Mouse (Mus musculus) frontal cortex, postnatal 14 days (tissue): ENCODE results near the gene Klhdc2.

Source experiments
- DNase-seq, 2 experiments: peaks; one replicate each; pipeline ENCODE4 v3.0.0; 2022; ENCODE audit warnings: low spot score in 2 of 2

Gene Klhdc2

DNA sequence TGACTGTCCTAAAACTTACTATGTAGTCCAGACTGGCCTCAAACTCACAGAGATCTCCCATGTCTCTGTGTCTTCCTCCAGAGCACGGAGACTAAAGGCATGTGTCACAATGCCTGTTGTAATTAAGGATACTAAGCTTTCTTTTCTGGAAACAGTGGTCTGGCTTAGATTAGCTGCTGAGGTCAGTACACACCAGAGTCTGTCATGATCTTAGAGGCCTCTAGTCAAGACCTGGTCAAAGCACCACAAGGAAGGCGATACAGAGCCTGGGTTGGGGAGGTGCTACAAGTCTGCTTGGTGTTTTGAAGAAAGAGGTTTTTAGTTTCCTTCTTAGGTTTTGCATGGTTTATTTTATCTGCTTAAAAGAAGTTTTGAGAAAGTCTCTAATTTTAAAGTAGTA is 3.9 kb downstream of the Klhdc2 start:
- no peak for DNase-seq

DNA sequence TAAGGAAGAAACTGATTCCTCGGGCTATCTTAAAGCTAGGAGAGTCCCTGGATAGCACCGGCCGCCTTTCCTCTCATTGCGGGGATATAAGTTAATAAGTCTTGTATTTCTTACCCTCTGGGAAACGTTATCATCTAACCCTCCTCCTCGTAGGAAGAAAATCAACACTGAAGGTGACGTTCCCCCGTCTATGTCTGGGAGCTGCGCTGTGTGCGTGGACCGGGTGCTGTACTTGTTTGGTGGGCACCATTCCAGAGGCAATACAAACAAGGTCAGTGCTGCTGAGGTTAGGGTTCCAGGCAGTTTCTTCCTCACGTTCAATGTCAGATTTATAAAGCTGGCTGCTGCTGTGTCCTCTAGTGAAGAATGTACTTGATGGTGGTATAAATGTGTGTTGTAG is 5.7 kb downstream of the Klhdc2 start:
- DNase-seq: no peak

DNA sequence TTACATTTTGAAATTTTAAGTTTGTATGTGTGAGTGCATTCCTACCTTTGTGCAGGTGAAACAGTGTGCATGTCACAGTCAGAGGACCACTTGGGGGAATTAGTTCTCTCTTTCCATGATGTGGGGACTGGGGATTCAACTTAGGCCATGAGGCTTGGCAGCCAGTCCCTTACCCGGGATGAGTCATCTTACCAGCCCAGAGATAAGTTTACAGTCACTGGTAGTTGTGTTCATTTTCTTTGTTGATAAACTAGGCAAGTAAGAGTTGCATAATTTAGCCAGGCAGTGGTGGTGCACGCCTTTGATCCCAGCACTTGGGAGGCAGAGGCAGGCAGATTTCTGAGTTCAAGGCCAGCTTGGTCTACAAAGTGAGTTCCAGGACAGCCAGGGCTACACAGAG is 7.6 kb downstream of the Klhdc2 start:
- no peak for DNase-seq

DNA sequence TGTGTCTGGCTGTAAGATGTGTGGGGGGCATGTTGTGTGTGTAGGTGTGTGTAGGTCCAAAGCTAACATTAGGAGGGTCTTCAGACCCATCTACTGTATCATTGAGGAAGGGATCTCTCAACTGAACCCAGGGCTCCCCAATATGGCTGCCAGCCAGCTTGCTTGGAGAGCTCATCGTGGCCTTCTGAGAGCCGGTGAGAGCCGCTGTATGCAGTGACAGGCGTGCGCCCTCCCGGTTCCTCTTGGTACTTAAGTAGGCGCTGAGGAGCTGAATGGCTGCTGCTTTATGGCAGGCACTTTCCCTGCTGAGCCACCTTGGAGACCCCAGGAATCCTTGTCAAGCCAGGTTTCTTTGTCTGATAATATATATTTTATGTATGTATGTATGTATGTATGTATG is 9.9 kb downstream of the Klhdc2 start:
- no peak for DNase-seq

DNA sequence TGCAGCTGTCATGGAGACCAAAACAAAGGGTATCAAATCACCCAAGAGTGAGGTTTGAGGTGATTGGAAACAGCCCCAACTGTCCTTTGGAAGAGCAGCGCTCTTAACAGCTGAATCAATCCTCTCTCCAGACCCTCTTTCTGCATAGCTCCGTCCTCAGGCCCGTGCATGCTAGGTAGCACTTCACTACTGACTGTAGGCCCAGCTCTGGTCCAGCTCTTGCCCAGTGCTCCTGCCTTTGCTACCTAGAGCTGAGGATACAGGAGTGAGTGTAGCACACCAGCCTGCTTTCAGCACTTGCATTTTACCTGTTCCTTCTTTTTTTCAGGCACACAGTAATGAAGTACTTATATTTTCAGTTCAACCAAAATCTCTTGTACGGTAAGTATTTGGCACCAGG is 13.2 kb downstream of the Klhdc2 start:
- no peak for DNase-seq

DNA sequence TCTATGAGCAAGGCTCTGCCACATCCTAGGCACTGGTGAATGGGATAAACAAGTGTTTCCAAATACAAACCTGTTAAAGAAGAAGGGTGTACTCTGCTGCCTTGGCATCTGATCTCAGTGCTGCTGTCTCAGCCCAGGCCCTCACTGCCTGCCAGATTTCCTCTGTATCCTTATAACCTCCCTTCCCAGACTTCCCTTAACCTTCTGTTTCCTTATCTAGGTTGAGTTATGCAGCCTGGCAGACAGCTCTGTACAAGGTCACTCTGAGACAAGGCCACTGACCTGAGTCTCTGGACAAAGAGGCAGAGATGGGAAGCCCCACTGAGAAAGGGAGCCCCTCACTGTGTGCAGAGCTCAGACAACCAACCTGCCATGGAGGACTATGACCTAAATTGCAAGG is 21.9 kb downstream of the Klhdc2 start:
- no peak for DNase-seq

DNA sequence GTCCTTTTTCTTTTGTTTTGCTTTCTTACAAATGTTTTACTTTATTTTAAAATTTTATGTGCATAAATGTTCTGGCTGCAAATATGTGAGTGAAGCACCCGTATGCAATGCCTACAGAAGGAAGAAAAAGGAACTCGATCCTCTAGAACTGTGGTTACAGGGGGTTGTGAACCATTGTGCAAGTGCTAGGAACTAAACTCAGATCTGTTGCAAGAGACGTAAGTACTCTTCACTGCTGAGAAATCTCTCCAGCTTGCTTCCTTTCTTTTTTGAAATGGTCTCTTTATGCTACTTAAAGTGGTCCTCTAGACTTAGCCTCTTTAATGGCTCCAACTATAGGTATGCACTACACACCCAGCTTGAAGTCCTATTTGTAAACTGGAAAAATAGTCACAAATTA is 34.7 kb downstream of the Klhdc2 start:
- DNase-seq: no peak

DNA sequence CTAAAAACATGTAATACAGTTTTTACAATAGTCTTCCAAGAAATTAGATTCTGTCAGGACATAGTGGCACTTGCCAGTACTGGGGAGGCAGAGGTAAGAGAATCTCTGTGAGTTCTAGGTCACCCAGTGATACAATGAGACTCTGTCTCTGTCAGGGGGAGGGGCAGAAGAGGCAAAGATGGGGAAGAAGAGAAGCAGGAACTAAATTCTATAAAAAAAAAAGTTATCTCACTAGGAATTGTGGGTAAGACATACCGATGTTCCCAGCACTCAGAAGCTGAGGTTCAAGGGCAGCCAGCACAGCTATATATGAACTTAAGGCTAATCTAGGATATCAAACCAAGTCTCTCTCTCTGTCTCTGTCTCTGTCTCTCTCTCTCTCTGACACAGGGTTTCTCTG is 35.7 kb downstream of the Klhdc2 start:
- DNase-seq: no peak

DNA sequence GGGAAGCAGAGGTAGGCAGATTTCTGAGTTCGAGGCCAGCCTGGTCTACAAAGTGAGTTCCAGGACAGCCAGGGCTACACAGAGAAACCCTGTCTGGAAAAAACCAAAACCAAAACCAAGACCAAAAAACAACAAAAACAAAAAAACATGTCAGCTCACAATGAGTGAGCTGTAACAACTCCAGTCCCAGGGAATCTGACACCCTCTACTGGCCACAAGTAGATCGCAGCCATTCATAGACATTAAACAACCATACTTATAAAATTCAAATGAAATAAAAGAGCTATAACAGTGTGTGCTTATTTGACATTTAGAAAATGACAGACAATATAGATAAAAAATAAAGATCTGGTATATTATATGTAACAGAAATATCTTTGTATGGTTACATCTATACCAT is 37.1 kb downstream of the Klhdc2 start:
- DNase-seq: no peak

DNA sequence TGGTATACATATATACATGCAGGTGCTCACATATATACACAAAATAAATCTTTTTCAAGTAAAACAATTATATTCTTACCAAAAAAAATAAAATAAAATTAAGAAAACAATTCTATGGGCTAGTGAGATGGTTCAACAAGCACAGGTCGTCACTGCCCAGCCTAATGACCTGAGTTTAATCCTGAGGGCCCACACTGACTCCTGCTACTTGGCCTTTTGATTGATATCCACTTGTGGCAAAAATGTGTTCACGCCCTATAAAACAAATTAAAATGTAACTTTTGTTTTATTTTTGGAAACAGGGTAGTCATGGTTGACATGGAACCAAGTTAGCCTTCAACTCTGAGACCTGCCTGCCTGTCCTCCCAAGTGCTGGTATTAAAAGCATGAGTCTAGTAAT is 53.4 kb downstream of the Klhdc2 start:
- DNase-seq: no peak

DNA sequence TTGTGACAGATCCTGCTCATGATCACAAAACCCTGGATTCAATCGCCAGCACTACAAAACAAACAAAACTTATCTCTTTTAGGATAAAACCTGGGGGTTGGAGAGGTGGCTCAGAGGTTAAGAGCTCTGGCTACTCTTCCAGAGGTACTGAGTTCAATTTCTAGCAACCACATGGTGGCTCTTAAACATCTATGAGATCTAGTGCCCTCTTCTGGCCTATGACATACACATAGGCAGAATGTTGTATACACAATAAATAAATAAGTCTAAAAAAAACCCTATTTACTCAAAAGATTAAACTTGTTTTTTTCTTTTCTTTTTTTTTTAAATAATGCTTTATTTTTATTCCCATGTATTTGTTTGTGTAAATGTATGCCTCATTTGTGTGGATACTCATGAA is 55.2 kb downstream of the Klhdc2 start:
- DNase-seq: no peak

DNA sequence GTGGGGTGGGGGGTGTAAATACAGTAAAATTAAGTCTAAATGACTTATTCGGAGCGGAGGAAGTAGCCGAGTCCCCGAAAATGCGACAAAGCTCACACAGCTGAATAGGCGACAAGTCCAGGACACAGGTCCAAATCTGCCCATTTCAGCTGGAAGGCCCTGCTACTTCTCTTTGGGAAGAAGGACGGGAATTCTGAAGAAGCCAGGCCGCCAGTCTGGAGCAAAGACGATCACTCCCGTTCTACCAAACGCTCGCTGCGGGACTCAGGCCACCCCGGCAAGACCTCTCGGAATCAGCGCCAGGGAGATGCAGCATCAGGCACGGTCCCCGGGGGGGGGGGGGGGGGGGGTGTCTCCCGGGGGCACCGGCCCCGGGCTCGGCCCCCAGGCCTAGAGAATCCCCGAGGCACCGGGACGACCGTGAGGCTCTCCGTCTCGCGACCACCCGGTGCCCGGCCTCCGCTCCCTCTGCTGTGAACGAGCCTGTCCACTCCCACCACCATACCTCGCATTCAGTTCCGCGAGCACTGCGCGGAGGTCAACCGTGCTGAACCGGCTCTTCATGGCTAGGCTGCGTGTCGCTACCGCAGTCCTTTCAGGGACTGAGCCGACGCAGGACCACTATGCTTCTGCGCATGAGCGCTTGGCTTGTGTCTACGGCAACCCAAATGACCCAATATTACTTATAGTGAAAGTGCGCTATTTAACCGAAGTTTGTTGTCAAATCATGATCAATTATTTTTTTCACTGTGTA is 60.2 kb downstream of the Klhdc2 start, which contains the start of gene Nemf:
Gene Nemf, minus strand, starts transcription at position 620 of the 754 bp plus-strand sequence.
- peak; percentile 71 to 79 for DNase-seq

DNA sequence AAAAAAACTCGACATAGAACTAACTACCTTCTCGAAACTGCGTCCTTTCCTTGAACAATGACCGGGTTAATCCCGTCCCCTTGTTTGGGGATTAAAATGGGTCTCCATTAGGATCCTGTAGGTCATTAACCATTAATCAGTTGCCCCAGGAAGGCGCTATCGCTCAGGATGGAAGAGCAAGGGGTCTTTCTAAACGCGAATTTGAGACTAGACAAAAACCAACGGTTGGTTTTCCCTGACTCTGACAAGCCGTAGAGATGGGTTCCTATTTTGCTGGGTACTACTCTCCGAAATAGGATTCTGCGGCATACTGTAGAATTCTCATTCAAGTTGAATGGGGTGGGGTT is 60.8 kb downstream of the Klhdc2 start:
- no peak for DNase-seq
